Mouse (Mus musculus): ENCODE measurements around the gene Rnf44.

GRCm38 (mm10) chr13:54694348-54695060 lies 797 bp upstream of the Rnf44 start:
- TF ChIP-seq POLR2A (IDR thresholded peaks at IDR 0.05; ENCODE audit: borderline replicate concordance, extremely low read depth, insufficient read depth, insufficient read length, poor library complexity, severe bottlenecking) (peak; percentile 76; the same call in 1 of the 2 replicates), CTCF (IDR thresholded peaks at IDR 0.05; ENCODE audit: borderline replicate concordance, extremely low read depth, insufficient read depth, insufficient read length) (no peak)

Data from brain, embryonic 14.5 days (tissue).